Mouse (Mus musculus): ENCODE measurements around the gene Exosc6.

DNA sequence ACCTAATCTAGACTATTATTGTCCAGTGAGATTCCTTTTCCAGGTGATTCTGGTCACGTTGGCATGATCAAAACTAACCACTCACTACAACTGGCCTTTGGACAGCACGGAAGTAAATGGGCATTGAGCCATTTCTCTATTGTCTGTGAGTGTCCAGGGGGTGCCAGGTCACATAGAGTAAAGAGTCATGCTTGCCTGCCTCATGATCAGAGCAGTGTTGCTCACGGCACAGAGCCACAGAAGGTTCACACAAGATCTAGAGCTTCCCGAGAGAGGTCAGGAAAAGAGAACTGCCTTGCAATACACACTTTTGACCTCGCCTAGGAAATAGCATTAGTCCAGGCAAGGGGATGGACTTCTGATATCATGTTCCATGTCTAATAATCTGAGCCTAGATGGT, 23.3 kb downstream of the Exosc6 start:
- TF ChIP-seq CTCF (IDR thresholded peaks at IDR 0.05; ENCODE audit: control insufficient read depth, insufficient read depth, low read length): no peak
- no peak for TF ChIP-seq POLR2A (IDR thresholded peaks at IDR 0.05; ENCODE audit: borderline replicate concordance, control insufficient read depth, low read depth, low read length)

Data from bone marrow, adult 2 months (tissue).